Mouse (Mus musculus) megakaryocyte-erythroid progenitor cell, adult 5-6 weeks (primary cell): ENCODE results near the gene Mid1. TPM values are rescaled to one million over a fixed set of nuclear protein-coding genes. Genes with fewer than 3 reads are reported as not detected.
"Not testable (repeated sequence)": the region's sequence is repeated elsewhere in the genome, so short reads cannot be mapped to it uniquely, and the experiment has no call there.

ENCODE experiments used
- ATAC-seq: replicated peaks from 2 replicates; pipeline ENCODE4 v1.8.0; 2016; ENCODE audit warnings: mild to moderate bottlenecking, inconsistent platforms; ENCODE audit not compliant: severe bottlenecking, poor library complexity, low FRiP score, low TSS enrichment
- total RNA-seq, 2 experiments: library from RNA; stranded (forward) in 1 of 2; stranded (reverse) in 1 of 2; fragments of 200-1000, 215-1000 nt in 1 of 2; fragments of >200 nt in 1 of 2; fragmentation: Nextera tagmentation in 1 of 2; gene quantifications; 2 replicates each; pipeline ENCODE4 v1.2.3; 2014 to 2017

Mid1 gene
- total RNA-seq, 2 experiments from 2014 or later = 29.5 to 112 TPM

DNA sequence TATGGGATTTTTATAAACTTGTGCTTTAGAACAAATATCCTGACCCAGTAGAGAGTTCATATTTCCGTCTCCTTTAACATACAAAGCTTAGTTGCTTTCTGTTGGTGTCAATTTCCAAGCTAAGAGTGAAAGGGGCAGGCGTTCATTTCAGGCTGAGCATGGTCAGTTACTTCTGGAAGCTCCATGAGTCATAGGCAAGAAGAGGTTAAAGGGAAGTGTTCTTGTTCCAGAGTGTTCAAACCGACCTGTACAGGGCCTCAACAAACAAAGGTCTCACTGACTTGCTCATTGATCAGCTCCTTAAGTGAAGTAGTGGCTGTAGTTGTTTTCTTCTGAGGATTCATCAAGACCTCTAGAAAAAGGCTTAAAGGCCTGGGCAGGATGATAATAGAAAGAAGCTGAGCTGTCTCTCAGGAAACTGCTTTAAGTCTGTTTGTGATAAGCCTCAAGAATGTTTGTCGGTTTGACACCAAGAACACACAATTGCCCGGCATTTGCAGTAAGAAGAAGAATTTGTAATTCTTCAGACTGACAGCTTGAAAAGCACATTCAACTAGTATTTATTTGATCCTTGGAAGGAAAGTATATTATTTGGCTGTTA, 252.2 kb downstream of the Mid1 start:
- peak; percentile 85 for ATAC-seq

DNA sequence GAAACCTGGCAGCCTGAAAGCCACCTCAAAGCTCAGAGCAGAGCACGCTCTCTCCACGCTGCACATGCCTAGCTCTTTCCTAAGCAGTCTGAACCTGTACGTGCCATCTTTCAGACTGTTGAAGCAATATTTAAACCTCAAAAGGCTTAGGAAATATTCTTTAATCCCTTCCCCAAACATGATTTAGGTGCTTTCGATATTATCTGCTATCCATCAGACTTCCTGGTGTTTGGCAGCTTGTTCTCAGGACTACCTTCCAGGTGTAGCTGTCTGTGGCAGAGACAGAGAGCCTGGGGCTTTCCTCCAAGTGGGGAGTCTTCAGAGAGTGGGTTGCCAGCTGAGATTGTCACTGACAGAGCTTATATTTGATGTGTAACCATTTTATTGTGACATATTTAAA, 255.5 kb downstream of the Mid1 start:
- ATAC-seq = no peak

DNA sequence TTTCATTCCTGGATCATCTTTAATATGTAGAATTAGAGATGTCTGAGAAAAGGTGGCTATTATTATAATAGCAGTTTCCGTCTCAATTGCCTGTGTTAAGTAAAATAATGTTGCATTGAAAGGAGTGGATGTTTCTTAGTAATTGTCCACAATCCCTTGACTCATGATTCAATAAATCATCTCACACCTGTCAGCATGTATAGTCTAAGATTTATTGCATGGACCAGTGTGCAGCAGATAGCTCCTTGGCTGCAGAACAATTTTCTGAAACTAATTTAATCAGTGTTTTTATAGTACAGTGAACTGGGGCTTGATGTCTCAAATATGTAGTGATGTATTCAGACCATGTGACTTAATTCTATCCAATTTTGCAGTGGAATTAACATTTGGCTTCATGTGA, 265.6 kb downstream of the Mid1 start:
- no peak for ATAC-seq

DNA sequence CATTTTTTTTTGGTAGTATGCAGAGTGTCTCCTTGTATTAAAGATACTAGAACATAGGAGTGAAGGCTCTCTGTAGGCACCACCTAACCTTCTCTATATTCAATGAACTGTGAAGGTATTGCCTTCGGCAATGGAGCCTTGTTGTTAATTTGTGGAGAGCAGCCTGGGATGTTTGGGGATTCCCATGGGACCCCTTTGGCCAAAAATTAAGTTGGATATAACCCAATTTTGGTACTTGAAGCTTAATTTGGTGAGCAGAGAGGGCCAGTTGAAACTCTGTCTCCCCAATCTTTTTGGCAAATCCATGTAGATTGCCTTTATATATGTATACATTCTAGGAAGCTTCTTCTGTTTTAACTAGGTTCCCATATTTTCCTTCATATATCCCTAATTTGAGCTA, 284.3 kb downstream of the Mid1 start:
- ATAC-seq = no peak

DNA sequence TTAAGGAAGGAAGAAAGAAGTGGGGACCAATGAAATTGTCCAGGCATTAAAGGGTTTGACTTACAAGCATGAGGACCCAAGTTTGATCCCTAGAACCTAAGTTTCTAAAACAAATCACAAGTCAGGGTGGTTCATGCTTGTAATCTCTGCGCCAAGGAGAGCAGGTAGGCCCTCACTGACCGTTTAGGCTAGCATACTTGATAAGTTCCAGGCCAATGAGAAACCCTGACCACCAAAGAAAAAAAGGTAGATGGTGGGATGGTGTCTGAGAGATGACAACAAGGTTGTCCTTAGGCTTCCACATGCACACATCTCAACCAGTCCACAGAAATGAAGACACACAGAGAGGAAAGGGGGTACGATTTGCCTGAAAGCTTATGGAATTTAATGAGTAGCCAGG, 284.8 kb downstream of the Mid1 start:
- not testable (repeated sequence) for ATAC-seq

DNA sequence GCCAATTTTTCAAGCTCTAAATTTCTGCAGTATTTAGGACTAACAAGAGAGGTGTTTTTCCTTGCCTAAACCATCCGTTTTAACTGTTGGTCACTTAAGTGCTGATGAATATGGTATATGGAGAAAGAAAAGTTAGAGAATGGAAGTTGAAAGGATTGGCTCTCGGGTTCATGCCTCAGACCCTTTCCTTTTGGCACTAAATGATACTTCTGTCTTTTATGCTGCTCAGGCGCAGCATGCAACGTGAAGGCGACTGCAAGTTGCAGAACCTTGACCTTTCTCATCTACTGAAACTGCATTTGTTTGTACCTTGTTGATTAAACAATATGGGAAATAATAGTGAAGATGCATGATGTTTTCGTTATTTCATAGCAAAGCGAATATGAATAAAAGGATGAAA, 285.5 kb downstream of the Mid1 start:
- not testable (repeated sequence) for ATAC-seq

DNA sequence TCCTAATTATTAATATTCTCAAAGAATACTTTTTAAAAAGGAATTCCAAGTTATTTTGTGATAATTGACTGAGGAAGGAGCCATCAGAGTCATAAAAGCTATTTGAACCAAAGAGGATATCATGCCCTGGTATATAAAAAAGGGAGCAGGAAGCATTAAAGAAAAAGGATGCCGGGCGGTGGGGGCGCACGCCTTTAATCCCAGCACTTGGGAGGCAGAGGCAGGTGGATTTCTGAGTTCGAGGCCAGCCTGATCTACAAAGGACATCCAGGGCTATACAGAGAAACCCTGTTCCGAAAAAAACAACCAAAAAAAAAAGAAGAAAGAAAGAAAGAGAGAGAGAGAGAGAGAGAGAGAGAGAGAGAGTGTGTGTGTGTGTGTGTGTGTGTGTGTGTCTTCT, 286.6 kb downstream of the Mid1 start:
- not testable (repeated sequence) for ATAC-seq

DNA sequence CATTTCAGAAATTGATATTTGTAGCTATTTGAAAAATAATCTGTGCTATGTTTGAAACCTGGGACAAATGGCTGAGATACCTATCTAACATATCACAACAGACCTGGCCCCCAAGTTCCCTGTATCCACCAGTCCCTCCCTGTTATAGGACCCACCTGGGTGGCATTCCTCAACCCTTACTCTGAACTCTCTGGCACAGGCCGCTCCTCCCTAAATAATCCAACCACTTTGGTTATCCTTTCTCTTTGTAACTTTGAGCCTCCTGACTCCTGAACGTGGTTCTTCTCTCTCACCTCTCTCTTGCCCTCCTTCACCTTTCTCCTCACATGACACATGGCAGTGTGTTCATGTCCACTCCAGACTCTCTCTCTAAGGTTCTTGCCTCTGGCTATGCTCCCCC, 287.1 kb downstream of the Mid1 start:
- not testable (repeated sequence) for ATAC-seq

DNA sequence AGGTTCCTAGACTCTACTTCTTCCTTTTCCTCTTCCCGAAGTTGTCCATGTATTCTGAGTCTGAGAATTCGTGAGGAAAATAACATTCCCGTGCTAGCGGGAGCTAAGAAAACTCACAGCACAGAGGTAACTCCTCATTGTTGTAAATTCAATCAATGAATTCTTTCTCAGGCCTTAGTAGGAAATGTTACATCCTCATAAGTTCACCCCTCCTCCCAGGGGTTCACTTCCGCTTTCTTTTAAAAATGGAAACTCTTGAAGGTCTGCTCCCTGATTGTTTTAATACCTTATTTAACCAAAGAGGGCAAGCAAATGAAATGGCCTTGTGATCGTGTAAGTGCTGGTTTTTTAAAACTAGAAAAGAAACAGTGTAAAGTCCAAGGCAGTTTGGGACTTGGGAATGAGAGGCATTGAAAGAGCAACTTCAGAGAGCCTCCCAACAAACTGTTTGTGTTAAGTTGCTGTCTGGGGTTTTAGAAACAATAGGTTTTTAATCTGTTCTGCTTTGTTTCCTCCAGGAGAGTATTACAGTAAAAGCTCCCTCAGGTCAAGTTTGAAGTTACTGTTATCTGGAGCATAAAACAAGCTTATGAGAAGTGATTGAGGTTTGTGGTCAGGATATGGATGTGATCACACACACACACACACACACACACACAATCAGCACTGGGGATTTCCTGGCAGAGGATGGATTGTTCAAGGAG, 287.9 kb downstream of the Mid1 start:
- ATAC-seq = peak; percentile 36

DNA sequence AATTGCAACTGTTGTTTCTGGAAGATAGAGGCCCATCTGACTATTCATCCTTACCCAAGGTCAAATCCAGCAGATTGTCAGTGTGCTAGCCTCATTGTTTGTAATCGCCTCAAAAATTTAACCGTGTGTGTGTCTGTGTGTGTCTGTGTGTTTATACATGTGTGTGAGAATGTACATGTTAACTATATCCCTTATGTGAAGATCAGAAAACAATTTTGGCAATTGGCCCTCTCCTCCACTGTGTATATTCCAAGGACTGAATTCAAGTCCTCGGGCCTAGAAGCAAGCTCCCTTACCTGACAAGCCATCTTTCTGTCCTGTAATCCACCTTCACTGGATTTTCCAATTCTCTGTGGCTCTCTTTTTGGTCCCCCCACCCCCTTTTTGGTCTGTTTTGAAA, 288.8 kb downstream of the Mid1 start:
- not testable (repeated sequence) for ATAC-seq

DNA sequence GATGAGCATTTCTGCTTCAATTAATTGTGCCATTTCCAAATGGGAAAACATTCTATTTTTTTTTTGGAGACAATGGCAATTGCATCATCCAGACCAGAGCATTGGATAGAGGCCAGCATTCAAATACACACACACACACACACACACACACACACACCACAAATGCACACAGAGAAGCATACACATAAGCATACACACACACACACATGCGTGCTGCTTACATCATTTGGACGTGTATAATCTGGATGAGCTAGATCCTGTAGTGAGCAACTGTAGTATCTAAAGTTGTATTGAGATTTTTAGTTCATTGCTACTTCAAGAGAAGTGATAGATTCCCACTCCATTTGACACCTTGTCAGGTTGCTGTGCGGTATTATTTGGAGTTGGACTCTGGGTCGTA, 289.5 kb downstream of the Mid1 start:
- not testable (repeated sequence) for ATAC-seq

DNA sequence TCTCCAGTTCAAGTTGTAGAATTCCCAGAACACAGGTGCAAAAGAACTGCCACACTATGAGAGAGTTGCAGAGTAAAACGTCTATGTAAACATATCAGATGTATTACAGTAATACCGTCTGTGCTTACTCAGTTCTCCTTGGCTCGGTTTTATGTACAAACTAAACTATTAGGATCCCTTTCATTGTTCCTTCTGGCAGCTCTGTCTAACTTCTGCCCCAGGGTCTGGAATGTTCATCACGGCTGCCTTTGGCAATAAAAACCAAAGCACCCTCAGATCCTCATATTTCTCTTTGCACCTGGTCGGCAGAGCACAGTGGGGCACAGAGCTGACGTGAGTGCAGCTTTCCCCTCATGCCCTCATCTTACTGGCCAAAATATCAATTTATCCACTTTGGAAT, 290.0 kb downstream of the Mid1 start:
- ATAC-seq = not testable (repeated sequence)

DNA sequence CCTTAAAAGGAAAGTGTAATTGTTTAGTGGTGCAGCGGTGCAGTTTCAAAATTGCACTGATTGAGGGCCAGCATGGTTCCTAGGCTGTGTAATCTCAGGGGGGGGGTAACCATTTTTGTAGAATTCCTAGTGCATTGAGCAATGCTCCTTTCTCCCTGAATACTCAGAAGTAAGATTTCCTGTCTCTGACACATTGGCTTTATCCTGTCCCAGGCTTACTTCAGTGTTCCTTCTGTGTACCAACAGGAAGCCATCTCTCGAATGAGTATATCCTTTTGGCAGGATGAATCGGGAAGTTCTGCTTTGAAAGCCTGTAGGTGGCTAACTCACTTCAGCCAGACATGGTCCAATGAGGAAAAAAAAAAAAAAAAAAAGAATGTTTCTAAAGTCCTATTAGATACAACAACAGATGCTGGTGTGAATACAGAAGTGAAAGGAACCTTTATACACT, 290.7 kb downstream of the Mid1 start:
- ATAC-seq = not testable (repeated sequence)

DNA sequence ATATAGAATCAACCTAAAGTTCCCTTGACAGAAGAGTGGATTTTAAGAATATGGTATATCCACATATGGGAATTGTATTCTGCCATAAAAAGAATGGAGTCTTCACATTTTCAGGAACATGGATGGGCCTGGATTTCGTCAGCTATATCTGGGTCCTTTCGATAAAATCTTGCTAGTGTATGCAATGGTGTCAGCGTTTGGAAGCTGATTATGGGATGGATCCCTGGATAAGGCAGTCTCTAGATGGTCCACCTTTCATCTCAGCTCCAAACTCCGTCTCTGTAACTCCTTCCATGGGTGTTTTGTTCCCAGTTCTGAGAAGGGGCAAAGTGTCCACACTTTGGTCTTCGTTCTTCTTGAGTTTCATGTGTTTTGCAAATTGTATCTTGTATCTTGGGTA, 291.3 kb downstream of the Mid1 start:
- not testable (repeated sequence) for ATAC-seq

DNA sequence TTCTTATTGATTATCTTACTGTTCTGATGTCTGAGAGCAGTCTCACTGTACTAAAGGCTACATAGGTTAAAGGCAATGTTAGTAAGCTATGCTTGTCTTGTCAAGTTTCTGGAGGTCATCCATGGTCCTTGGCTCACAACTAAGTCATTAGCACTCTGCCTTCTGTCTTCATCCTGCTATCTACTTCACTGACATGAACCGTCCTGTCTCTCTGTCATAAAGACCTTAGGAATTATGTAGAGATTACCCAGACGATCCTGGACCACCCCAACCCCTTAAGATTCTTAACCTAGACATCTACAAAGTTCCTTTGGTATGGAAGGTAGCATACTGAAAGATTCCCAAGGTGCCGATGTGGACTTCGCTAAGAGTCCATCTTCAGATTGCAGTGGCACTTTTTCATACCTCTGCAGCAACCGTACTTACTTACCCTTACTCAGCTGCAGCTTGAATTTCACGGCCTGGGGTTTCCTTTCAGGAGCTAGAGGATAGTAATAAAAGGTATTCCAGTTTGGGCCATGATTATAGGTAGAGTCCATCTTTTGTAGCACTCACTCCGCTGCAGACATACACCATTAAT, 292.9 kb downstream of the Mid1 start:
- 0 out of 2 replicates have a peak, but pooled peaks have one; percentile 0 for ATAC-seq

DNA sequence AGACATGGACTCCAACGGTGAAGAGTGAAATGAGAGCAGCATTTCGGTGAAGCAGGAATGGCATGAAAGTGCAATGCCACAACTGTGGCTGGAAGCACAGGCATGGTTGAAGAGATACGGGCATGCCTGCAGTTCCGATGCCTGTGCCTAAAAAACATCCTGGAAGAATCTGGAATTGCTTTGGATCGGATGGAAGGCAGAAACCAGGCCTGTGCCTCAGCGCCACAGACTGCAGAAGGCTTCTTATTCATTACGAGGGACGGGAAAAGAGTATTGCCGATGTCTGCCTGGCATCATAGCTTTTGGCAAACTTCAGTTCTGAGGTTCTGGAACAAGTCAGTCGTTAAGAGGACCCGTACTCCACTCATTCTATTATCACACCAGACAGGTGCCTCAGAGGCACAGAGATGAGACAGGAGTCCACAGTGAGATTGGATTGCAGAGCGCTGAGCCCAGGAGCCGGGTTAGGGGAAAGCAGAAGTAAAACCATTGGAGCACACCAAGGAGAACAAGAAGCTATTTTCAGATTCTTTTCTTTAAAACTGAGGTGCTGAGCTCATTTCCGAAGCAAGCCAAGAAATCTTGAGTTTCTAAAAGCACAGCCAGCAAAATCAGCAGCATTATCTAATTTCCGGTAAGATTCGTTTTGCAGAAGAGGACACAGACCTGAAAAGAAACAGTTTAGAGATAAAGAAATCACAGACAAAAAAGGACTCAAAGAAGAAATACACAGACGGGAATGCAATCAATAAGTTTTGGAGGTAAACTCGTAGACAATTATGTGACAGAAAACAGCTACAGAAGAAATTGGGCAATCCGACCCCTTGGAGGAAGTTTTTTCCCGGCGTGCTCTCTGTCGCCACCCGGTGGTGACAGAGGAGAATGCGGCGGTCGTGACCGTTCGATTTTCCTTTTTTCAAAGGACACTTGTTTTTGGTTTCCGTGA, 293.7 kb downstream of the Mid1 start:
- ATAC-seq = peak; percentile 13

DNA sequence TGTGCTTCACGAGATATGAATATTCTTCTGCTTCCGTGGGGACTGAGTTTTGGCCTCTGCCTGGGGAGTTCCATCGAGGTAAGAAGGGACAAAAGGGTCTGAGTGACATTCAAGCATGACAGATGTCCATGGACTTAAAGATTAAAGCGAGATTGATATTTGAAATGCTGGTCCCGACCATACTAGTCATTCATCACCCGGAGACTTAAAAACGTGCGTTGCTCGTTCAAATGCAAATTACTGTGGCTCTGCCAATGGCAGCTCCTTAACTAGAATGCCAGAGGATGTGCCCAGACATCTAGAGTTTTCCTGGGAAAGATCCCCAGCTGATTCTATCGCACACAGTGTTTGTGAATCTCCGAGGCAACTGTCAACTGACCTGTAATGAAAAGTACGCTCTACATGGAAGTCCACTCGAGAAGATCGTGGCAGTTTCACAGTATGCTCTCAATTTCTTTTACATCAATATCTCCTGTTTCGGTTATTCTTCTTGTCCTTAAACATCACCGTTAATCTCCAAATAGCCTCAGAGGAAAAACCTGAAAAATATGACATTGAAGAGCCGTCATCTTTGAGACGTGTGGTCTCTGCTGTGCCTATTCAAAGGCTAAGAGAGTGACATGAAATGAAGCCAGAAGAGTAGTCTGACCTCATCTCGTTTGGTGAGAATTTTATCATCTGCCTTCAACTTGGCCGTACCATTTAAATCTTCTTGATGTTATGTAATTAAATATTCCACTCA, 294.6 kb downstream of the Mid1 start:
- not testable (repeated sequence) for ATAC-seq

DNA sequence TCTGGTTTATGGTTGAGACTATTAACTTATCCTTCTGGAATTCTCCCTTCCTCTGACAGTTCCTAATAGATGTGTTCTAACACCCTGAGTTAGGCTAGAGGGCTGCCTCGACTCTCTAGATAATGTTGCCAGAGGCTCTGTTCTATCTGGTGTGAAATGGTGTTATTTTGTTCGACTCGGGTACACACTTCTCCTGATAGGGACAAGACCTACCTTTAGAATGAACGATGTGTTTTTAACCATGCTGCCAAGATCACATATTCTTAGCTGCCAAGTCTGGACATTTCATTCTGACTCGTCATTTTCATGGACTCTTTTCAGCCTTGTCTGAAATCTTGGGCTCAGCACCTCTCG, 295.2 kb downstream of the Mid1 start:
- ATAC-seq = not testable (repeated sequence)

DNA sequence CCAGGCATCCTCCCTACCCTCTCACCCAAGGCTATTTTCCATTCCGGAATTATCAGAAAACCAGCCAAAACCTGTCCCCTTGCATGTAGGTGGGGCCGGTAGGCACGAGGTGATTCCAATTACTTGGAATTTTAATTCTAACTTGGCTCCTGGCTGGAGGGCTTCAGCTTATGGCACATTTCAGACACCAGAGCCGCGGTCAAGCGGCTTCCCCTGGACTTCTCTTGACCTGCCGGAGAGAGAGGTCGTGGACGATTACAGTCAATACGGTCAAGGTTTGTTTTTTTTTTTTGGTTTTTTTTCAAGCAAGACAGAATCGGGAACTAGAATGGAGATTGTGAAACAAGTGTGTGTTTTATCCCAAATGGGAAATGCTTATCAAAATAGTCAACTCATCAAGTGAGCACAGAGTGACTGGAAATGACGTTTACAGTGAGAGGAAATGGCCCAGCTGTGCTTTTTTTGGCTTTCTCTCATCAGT, 295.9 kb downstream of the Mid1 start:
- no peak for ATAC-seq
